Mouse (Mus musculus) stomach, embryonic 15.5 days (tissue): ENCODE data around the gene Rrp7a. TPM values are rescaled to one million over a fixed set of nuclear protein-coding genes. Genes with fewer than 3 reads are reported as not detected.

Experiments used
- ATAC-seq: fragments of 200-750 bp; cut with Nextera tagmentation; 2 replicates; pipeline ENCODE4 v1.8.0; 2017; ENCODE audit warnings: low read depth, moderate number of reproducible peaks, moderate TSS enrichment; ENCODE audit not compliant: insufficient read depth, low FRiP score
- H3K27ac ChIP-seq: fragments of 300-500 bp; sonication (generic); 2 replicates; pipeline ENCODE4 v1.5.1; 2015; ENCODE audit warnings: mild to moderate bottlenecking, inconsistent platforms
- H3K27me3 ChIP-seq: fragments of 300-500 bp; sonication (generic); replicated peaks from 2 replicates; pipeline ENCODE4 v1.6.1; 2015; ENCODE audit warnings: inconsistent platforms
- H3K36me3 ChIP-seq: fragments of 300-500 bp; sonication (generic); 2 replicates; pipeline ENCODE4 v1.6.1; 2015; ENCODE audit warnings: inconsistent platforms
- H3K4me1 ChIP-seq: fragments of 300-500 bp; sonication (generic); 2 replicates; pipeline ENCODE4 v1.6.1; 2015; ENCODE audit warnings: inconsistent platforms
- H3K4me2 ChIP-seq: fragments of 300-500 bp; sonication (generic); 2 replicates; pipeline ENCODE4 v1.6.1; 2015; ENCODE audit warnings: mild to moderate bottlenecking, inconsistent platforms
- H3K4me3 ChIP-seq: fragments of 300-500 bp; sonication (generic); replicated peaks from 2 replicates; pipeline ENCODE4 v1.5.1; 2015; ENCODE audit warnings: inconsistent platforms
- H3K9ac ChIP-seq: fragments of 300-500 bp; sonication (generic); 2 replicates; pipeline ENCODE4 v1.6.1; 2015; ENCODE audit warnings: inconsistent platforms
- H3K9me3 ChIP-seq: fragments of 300-500 bp; sonication (generic); 2 replicates; pipeline ENCODE4 v1.6.1; 2016; ENCODE audit warnings: inconsistent platforms
- WGBS: fragments of 180-500 bp; shearing (Covaris S2); methylation state at CpG from one replicate; pipeline ENCODE4 v1.1.7; 2015; 5-methylcytosine and 5-hydroxymethylcytosine counted together
- polyA plus RNA-seq: library from polyadenylated mRNA; unstranded; fragments of >200 nt; fragmentation: Nextera tagmentation; extraction: Ambion mirVana; gene quantifications from 2 replicates; pipeline ENCODE4 v1.2.1, GENCODE M21; 2015

Rrp7a gene
- polyA plus RNA-seq, 1 experiment from 2014 or later: 56.0 TPM

GRCm38 (mm10) chr15:83165526-83166315 lies 43.1 kb upstream of the Rrp7a start:
- Histone ChIP-seq H3K27ac (peak overlapping the region; percentile 80), H3K4me1 (peaks cover 31% of the 10 kb centered on the region), H3K4me3 (no peak overlapping the region), H3K36me3 (peaks cover 10% of the 10 kb centered on the region; the same call in 1 of the 2 replicates), H3K9ac (no peak overlapping the region), H3K9me3 (no peaks in the 10 kb centered on the region), H3K4me2 (no peak overlapping the region), H3K27me3 (no peaks in the 10 kb centered on the region)
- no peak for ATAC-seq
- WGBS: 88% methylated on average over 13 of the region's 13 CpGs

DNA sequence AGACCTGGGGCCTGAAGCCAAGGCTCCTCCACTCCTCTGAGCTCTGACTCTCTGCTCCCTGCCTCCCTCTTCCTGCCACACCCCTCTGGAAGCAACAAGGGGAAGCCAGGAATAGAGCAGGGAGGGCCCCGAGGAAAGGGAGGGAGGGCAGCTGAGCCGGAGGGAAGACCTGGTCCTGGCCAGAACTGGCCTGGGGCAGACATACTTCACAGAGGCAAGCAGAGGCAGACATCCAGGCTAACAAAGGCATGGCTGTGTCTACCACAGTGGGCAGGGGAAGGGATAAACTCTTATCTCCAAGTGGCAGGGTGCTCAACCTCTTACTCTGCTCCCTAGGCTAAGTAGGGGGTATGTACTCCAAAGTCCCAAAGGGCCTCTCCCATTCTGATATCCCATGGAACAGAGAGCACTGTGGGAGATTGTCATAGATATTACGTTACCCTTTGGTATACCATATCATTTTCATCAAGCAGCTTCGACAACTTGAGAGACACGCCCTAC lies 42.4 kb upstream of the Rrp7a start:
- H3K27ac ChIP-seq: peak overlapping the region; percentile 55; the same call in 1 of the 2 replicates
- 54% methylated on average over 5 of the region's 5 CpGs for WGBS
- no peak overlapping the region for H3K4me2 ChIP-seq

GRCm38 (mm10) chr15:83162818-83163485 lies 40.4 kb upstream of the Rrp7a start:
- no peak overlapping the region for H3K4me3 ChIP-seq
- no peak for ATAC-seq
- 78% methylated on average over 11 of the region's 11 CpGs for WGBS
- peaks cover 33% of the 10 kb centered on the region for H3K36me3 ChIP-seq
- peaks cover 18% of the 10 kb centered on the region for H3K4me1 ChIP-seq
- no peak overlapping the region for H3K27ac ChIP-seq
- no peaks in the 10 kb centered on the region for H3K9me3 ChIP-seq
- H3K4me2 ChIP-seq: no peak overlapping the region
- H3K9ac ChIP-seq: no peak overlapping the region
- H3K27me3 ChIP-seq: no peaks in the 10 kb centered on the region

More for the DNA sequence above, 42.4 kb upstream of the Rrp7a start:
- H3K36me3 ChIP-seq: peaks cover 17% of the 10 kb centered on the region
- peaks cover 24% of the 10 kb centered on the region for H3K4me1 ChIP-seq
- no peaks in the 10 kb centered on the region for H3K27me3 ChIP-seq
- peak; percentile 63 for ATAC-seq
- H3K4me3 ChIP-seq: no peak overlapping the region
- H3K9ac ChIP-seq: no peak overlapping the region
- no peaks in the 10 kb centered on the region for H3K9me3 ChIP-seq

DNA sequence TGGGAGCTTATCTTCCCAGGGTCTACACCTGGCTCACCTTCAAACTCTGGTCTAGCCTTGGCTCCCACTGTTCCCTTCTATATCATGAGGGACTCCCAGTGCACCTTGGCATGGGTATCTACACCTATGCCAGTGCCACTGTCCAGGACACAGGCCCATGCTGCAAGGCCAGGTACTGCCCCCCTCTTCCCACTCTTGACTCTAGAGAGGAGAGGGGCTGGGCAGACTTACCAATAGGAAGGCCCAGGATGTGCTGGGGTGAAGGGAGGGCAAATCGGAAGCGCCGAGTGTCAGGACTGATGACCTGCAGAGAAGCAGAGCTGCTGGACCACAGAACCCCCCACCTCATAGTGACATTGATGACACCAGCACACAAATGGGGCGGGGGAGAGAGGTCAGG lies 39.4 kb upstream of the Rrp7a start:
- Histone ChIP-seq H3K4me3 (no peak overlapping the region), H3K4me2 (no peak overlapping the region), H3K27ac (no peak overlapping the region), H3K36me3 (peaks cover 33% of the 10 kb centered on the region), H3K9me3 (no peaks in the 10 kb centered on the region), H3K27me3 (no peaks in the 10 kb centered on the region), H3K9ac (no peak overlapping the region), H3K4me1 (peaks cover 18% of the 10 kb centered on the region)
- 88% methylated on average over 4 of the region's 4 CpGs for WGBS
- no peak for ATAC-seq

DNA sequence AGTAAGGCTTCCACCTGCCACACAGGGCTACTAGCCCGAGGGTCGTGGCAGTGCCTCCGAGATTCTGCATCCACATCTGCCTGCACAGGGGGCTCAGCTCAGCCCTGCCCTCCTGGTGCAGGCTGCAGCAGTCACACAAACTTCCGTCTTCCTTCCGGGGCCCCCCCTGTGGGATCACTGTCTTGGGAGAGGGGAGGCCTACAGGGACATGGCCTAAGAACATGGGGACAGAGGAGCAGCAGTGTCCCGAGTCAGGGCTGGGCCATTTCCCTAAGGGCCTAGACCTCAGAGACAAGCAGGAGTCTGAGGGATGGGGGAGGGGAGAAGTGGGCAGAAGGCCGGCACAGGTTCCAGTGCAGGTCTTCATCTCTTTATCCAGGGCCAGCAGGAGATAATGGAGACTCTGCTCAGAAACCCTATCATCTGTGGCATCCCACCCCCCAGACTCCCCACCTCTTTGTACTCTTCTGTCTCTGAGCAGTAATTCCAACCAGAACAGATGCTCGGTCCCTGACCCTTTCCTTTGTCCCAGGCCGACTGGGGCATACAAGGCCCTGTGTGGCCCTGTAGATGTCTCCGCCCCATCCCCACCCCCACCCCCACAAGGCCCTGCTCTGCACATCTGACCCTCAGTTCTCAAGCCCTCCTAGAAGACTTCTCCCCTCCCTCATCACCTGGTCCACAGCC lies 38.6 kb upstream of the Rrp7a start:
- Histone ChIP-seq H3K4me2 (no peak overlapping the region), H3K4me3 (no peak overlapping the region), H3K27ac (no peak overlapping the region), H3K4me1 (peaks cover 13% of the 10 kb centered on the region), H3K9me3 (no peaks in the 10 kb centered on the region), H3K36me3 (peaks cover 33% of the 10 kb centered on the region), H3K27me3 (no peaks in the 10 kb centered on the region), H3K9ac (no peak overlapping the region)
- WGBS: 75% methylated on average over 10 of the region's 10 CpGs
- ATAC-seq: no peak

GRCm38 (mm10) chr15:83160561-83160960 lies 38.0 kb upstream of the Rrp7a start:
- no peak for ATAC-seq
- WGBS: 95% methylated on average over 4 of the region's 4 CpGs
- no peaks in the 10 kb centered on the region for H3K27me3 ChIP-seq

DNA sequence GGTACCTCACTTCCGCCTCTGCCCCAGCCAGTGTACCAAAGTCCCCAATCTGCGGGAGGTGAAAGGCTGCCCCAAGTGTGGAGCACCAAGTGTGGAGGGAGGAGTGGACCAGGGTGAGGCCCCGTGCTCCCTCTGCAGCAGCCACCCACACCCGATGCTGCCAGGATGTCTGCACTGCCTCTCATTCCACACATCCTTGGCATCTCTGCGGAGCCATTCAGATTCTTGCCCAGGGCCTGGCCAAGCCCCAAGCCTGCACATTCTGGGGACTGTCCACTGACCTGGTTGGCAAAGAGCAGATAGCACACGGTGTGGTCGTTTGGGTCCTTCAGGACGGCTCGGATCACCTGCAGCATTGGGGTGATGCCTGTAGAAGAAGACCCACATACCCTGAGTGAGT lies 37.2 kb upstream of the Rrp7a start:
- no peak for ATAC-seq
- peaks cover 1% of the 10 kb centered on the region; the same call in 1 of the 2 replicates for H3K4me1 ChIP-seq
- H3K27ac ChIP-seq: no peak overlapping the region
- peaks cover 31% of the 10 kb centered on the region for H3K36me3 ChIP-seq
- H3K27me3 ChIP-seq: no peaks in the 10 kb centered on the region
- WGBS: 94% methylated on average over 9 of the region's 9 CpGs
- no peak overlapping the region for H3K4me2 ChIP-seq
- no peaks in the 10 kb centered on the region for H3K9me3 ChIP-seq
- no peak overlapping the region for H3K4me3 ChIP-seq
- no peak overlapping the region for H3K9ac ChIP-seq

More at GRCm38 (mm10) chr15:83160561-83160960, 38.0 kb upstream of the Rrp7a start:
- H3K9ac ChIP-seq: no peak overlapping the region
- H3K4me1 ChIP-seq: peaks cover 6% of the 10 kb centered on the region
- H3K4me3 ChIP-seq: no peak overlapping the region
- no peak overlapping the region for H3K27ac ChIP-seq
- H3K4me2 ChIP-seq: no peak overlapping the region
- H3K9me3 ChIP-seq: no peaks in the 10 kb centered on the region
- H3K36me3 ChIP-seq: peaks cover 31% of the 10 kb centered on the region

GRCm38 (mm10) chr15:83158587-83159160 lies 36.1 kb upstream of the Rrp7a start:
- no peaks in the 10 kb centered on the region for H3K9me3 ChIP-seq
- ATAC-seq: no peak
- no peak overlapping the region for H3K27ac ChIP-seq
- no peak overlapping the region for H3K4me3 ChIP-seq
- no peak overlapping the region for H3K4me2 ChIP-seq
- H3K9ac ChIP-seq: no peak overlapping the region
- no peaks in the 10 kb centered on the region for H3K4me1 ChIP-seq
- H3K27me3 ChIP-seq: no peaks in the 10 kb centered on the region
- peaks cover 31% of the 10 kb centered on the region for H3K36me3 ChIP-seq
- WGBS: 88% methylated on average over 7 of the region's 7 CpGs

GRCm38 (mm10) chr15:83157667-83158064 lies 35.1 kb upstream of the Rrp7a start:
- H3K9me3 ChIP-seq: no peaks in the 10 kb centered on the region
- H3K4me3 ChIP-seq: no peak overlapping the region
- 97% methylated on average over 6 of the region's 6 CpGs for WGBS
- no peak overlapping the region for H3K9ac ChIP-seq
- H3K4me2 ChIP-seq: no peak overlapping the region
- H3K4me1 ChIP-seq: no peaks in the 10 kb centered on the region
- H3K36me3 ChIP-seq: peaks cover 31% of the 10 kb centered on the region
- no peaks in the 10 kb centered on the region for H3K27me3 ChIP-seq
- no peak overlapping the region for H3K27ac ChIP-seq
- no peak for ATAC-seq

- H3K27me3 ChIP-seq: no peaks in the 10 kb centered on the region
- no peaks in the 10 kb centered on the region for H3K4me1 ChIP-seq
- no peak for ATAC-seq
- no peak overlapping the region for H3K27ac ChIP-seq
- WGBS: 75% methylated on average over 11 of the region's 11 CpGs
- H3K4me3 ChIP-seq: no peak overlapping the region
- H3K9me3 ChIP-seq: no peaks in the 10 kb centered on the region
- H3K4me2 ChIP-seq: no peak overlapping the region
- H3K9ac ChIP-seq: no peak overlapping the region
- peaks cover 27% of the 10 kb centered on the region for H3K36me3 ChIP-seq
Measured at GRCm38 (mm10) chr15:83156929-83157666, 34.5 kb upstream of the Rrp7a start.
